Mouse (Mus musculus) lung, postnatal 0 days (tissue): ENCODE results near the gene Ube2i.

Source experiments
- CTCF ChIP-seq: IDR thresholded peaks from 2 replicates; pipeline ENCODE4 v1.5.1; 2016; ENCODE audit warnings: antibody characterized with exemption, mild to moderate bottlenecking
- EP300 ChIP-seq: IDR thresholded peaks from 2 replicates; pipeline ENCODE4 v1.6.1; 2016; ENCODE audit warnings: antibody characterized with exemption, mild to moderate bottlenecking, control low read depth

GRCm38 (mm10) chr17:25221821-25222503 is 52.5 kb downstream of the Ube2i start:
- TF ChIP-seq EP300, result no peak
- TF ChIP-seq CTCF, result no peak
